Mouse (Mus musculus) embryonic facial prominence, embryonic 13.5 days (tissue): Measurements from ENCODE around the gene Ndufs2. TPM values are rescaled to one million over a fixed set of nuclear protein-coding genes. Genes with fewer than 3 reads are reported as not detected.

Experiments
- ATAC-seq: fragments of 200-750 bp; cut with Nextera tagmentation; 2 replicates; pipeline ENCODE4 v1.8.0; 2017; ENCODE audit warnings: low read depth; ENCODE audit not compliant: insufficient number of reproducible peaks, insufficient read depth, low FRiP score, low TSS enrichment
- H3K27ac ChIP-seq: fragments of 300-500 bp; sonication (generic); 2 replicates; pipeline ENCODE4 v1.5.1; 2015; ENCODE audit warnings: moderate library complexity, mild to moderate bottlenecking, inconsistent platforms
- H3K27me3 ChIP-seq: fragments of 300-500 bp; sonication (generic); 2 replicates; pipeline ENCODE4 v1.6.1; 2015; ENCODE audit warnings: mild to moderate bottlenecking, inconsistent platforms
- H3K36me3 ChIP-seq: fragments of 300-500 bp; sonication (generic); 2 replicates; pipeline ENCODE4 v1.6.1; 2015; ENCODE audit warnings: mild to moderate bottlenecking, inconsistent platforms
- H3K4me1 ChIP-seq: fragments of 300-500 bp; sonication (generic); 2 replicates; pipeline ENCODE4 v1.6.1; 2015; ENCODE audit warnings: inconsistent platforms
- H3K4me2 ChIP-seq: fragments of 300-500 bp; sonication (generic); 2 replicates; pipeline ENCODE4 v1.6.1; 2015; ENCODE audit warnings: moderate library complexity, mild to moderate bottlenecking, inconsistent platforms
- H3K4me3 ChIP-seq: fragments of 300-500 bp; sonication (generic); 2 replicates; pipeline ENCODE4 v1.5.1; 2015; ENCODE audit warnings: mild to moderate bottlenecking, inconsistent platforms
- H3K9ac ChIP-seq: fragments of 300-500 bp; sonication (generic); 2 replicates; pipeline ENCODE4 v1.6.1; 2015; ENCODE audit warnings: mild to moderate bottlenecking, inconsistent platforms
- H3K9me3 ChIP-seq: fragments of 300-500 bp; sonication (generic); 2 replicates; pipeline ENCODE4 v1.6.1; 2016; ENCODE audit warnings: inconsistent platforms
- WGBS: fragments of 180-500 bp; shearing (Covaris S2); methylation state at CpG from one replicate; pipeline ENCODE4 v1.1.7; 2015; ENCODE audit warnings: mixed read lengths; 5-methylcytosine and 5-hydroxymethylcytosine counted together
- polyA plus RNA-seq: library from polyadenylated mRNA; unstranded; fragments of >200 nt; fragmentation: Nextera tagmentation; extraction: Ambion mirVana; gene quantifications from 2 replicates; pipeline ENCODE4 v1.2.1, GENCODE M21; 2015

Gene Ndufs2
- polyA plus RNA-seq, 1 experiment from 2014 or later, result 232 TPM

GRCm38 (mm10) chr1:171223796-171224195 lies 27.4 kb downstream of the Ndufs2 start:
- Histone ChIP-seq H3K4me2 (no peak overlapping the region), H3K4me1 (peaks cover 13% of the 10 kb centered on the region), H3K36me3 (peaks cover 14% of the 10 kb centered on the region), H3K27me3 (no peaks in the 10 kb centered on the region), H3K4me3 (no peak overlapping the region), H3K9me3 (no peaks in the 10 kb centered on the region), H3K27ac (no peak overlapping the region), H3K9ac (no peak overlapping the region)
- 81% methylated on average over 2 of the region's 2 CpGs for WGBS
- ATAC-seq, result no peak

GRCm38 (mm10) chr1:171223168-171223567 lies 28.0 kb downstream of the Ndufs2 start:
- no peak for ATAC-seq
- Histone ChIP-seq H3K4me3 (peak overlapping the region; percentile 72), H3K9ac (peak overlapping the region; percentile 60), H3K4me2 (peak overlapping the region; percentile 50), H3K27ac (peak overlapping the region; percentile 89), H3K27me3 (no peaks in the 10 kb centered on the region), H3K4me1 (peaks cover 13% of the 10 kb centered on the region), H3K36me3 (peaks cover 20% of the 10 kb centered on the region), H3K9me3 (no peaks in the 10 kb centered on the region)
- 82% methylated on average over 6 of the region's 6 CpGs for WGBS

- peaks cover 23% of the 10 kb centered on the region for H3K36me3 ChIP-seq
- H3K4me2 ChIP-seq, result peak within 1 kb of the TSS; percentile 89
- no peaks in the 10 kb centered on the region for H3K27me3 ChIP-seq
- H3K4me1 ChIP-seq, result peaks cover 13% of the 10 kb centered on the region
- peak; percentile 98 for ATAC-seq
- H3K4me3 ChIP-seq, result peak within 1 kb of the TSS; percentile 72
- H3K9me3 ChIP-seq, result no peaks in the 10 kb centered on the region
- 2% methylated on average over 28 of the region's 28 CpGs for WGBS
- H3K27ac ChIP-seq, result peak within 1 kb of the TSS; percentile 89
- peak within 1 kb of the TSS; percentile 68 for H3K9ac ChIP-seq
These were observed 28.7 kb downstream of the Ndufs2 start, which contains the start of gene Tomm40l for GRCm38 (mm10) chr1:171222238-171223155. Tomm40l (minus strand) TSS chr1:171222514.

GRCm38 (mm10) chr1:171221281-171222193 lies 29.7 kb downstream of the Ndufs2 start:
- H3K9ac ChIP-seq, result peak overlapping the region; percentile 68
- peaks cover 13% of the 10 kb centered on the region for H3K4me1 ChIP-seq
- 6% methylated on average over 22 of the region's 22 CpGs for WGBS
- no peak for ATAC-seq
- no peak overlapping the region for H3K27ac ChIP-seq
- peak overlapping the region; percentile 72 for H3K4me3 ChIP-seq
- H3K9me3 ChIP-seq, result no peaks in the 10 kb centered on the region
- peak overlapping the region; percentile 89 for H3K4me2 ChIP-seq
- peaks cover 23% of the 10 kb centered on the region for H3K36me3 ChIP-seq
- H3K27me3 ChIP-seq, result no peaks in the 10 kb centered on the region

- Histone ChIP-seq H3K4me3 (peak overlapping the region; percentile 72), H3K4me2 (peak overlapping the region; percentile 89), H3K9me3 (no peaks in the 10 kb centered on the region), H3K36me3 (peaks cover 23% of the 10 kb centered on the region), H3K27me3 (no peaks in the 10 kb centered on the region), H3K9ac (no peak overlapping the region), H3K27ac (no peak overlapping the region), H3K4me1 (peaks cover 13% of the 10 kb centered on the region)
- 7% methylated on average over 10 of the region's 10 CpGs for WGBS
- no peak; the same call in 1 of the 2 replicates for ATAC-seq
These were observed 30.3 kb downstream of the Ndufs2 start for GRCm38 (mm10) chr1:171220871-171221270.

- Histone ChIP-seq H3K27ac (no peak overlapping the region), H3K27me3 (no peaks in the 10 kb centered on the region), H3K4me2 (no peak overlapping the region), H3K4me1 (peaks cover 8% of the 10 kb centered on the region), H3K36me3 (peaks cover 23% of the 10 kb centered on the region), H3K9ac (no peak overlapping the region), H3K9me3 (no peaks in the 10 kb centered on the region), H3K4me3 (no peak overlapping the region)
- no peak for ATAC-seq
- WGBS, result 89% methylated on average over 18 of the region's 18 CpGs
These were observed 34.8 kb downstream of the Ndufs2 start for GRCm38 (mm10) chr1:171216241-171216955.

GRCm38 (mm10) chr1:171213801-171214496 lies 37.2 kb downstream of the Ndufs2 start, which contains the start of gene Nr1i3:
Nr1i3 (plus strand) TSS chr1:171213970.
- WGBS, result 64% methylated on average over 10 of the region's 10 CpGs
- H3K9ac ChIP-seq, result no peak within 1 kb of the TSS
- H3K4me3 ChIP-seq, result no peak within 1 kb of the TSS
- no peak within 1 kb of the TSS for H3K27ac ChIP-seq
- ATAC-seq, result no peak
- H3K9me3 ChIP-seq, result no peaks in the 10 kb centered on the region
- H3K36me3 ChIP-seq, result peaks cover 10% of the 10 kb centered on the region
- H3K27me3 ChIP-seq, result no peaks in the 10 kb centered on the region
- H3K4me1 ChIP-seq, result no peaks in the 10 kb centered on the region
- no peak within 1 kb of the TSS for H3K4me2 ChIP-seq

- H3K4me3 ChIP-seq, result no peak overlapping the region
- H3K9me3 ChIP-seq, result no peaks in the 10 kb centered on the region
- H3K4me1 ChIP-seq, result no peaks in the 10 kb centered on the region
- no peak overlapping the region for H3K27ac ChIP-seq
- no peaks in the 10 kb centered on the region for H3K27me3 ChIP-seq
- H3K4me2 ChIP-seq, result no peak overlapping the region
- no peaks in the 10 kb centered on the region for H3K36me3 ChIP-seq
- ATAC-seq, result no peak
- H3K9ac ChIP-seq, result no peak overlapping the region
- WGBS, result 40% methylated on average over 3 of the region's 3 CpGs
These were observed 38.3 kb downstream of the Ndufs2 start for GRCm38 (mm10) chr1:171212854-171213253.

- Histone ChIP-seq H3K9me3 (no peaks in the 10 kb centered on the region), H3K4me3 (no peak overlapping the region), H3K36me3 (no peaks in the 10 kb centered on the region), H3K4me2 (no peak overlapping the region), H3K9ac (no peak overlapping the region), H3K27me3 (0 out of 2 replicates have a peak, but pooled peaks cover 2% of the 10 kb centered on the region), H3K27ac (no peak overlapping the region), H3K4me1 (no peaks in the 10 kb centered on the region)
- WGBS, result 29% methylated on average over 4 of the region's 4 CpGs
- no peak for ATAC-seq
These were observed 41.8 kb downstream of the Ndufs2 start for GRCm38 (mm10) chr1:171209409-171209808.

GRCm38 (mm10) chr1:171205704-171206493 lies 45.3 kb downstream of the Ndufs2 start:
- no peak overlapping the region for H3K4me3 ChIP-seq
- WGBS, result 76% methylated on average over 6 of the region's 6 CpGs

More at GRCm38 (mm10) chr1:171205704-171206493, 45.3 kb downstream of the Ndufs2 start:
- H3K27ac ChIP-seq, result no peak overlapping the region
- H3K4me2 ChIP-seq, result no peak overlapping the region
- H3K4me1 ChIP-seq, result no peaks in the 10 kb centered on the region
- ATAC-seq, result no peak
- H3K9ac ChIP-seq, result no peak overlapping the region
- H3K9me3 ChIP-seq, result no peaks in the 10 kb centered on the region
- H3K27me3 ChIP-seq, result 0 out of 2 replicates have a peak, but pooled peaks cover 2% of the 10 kb centered on the region
- H3K36me3 ChIP-seq, result no peaks in the 10 kb centered on the region
